Mouse (Mus musculus): ENCODE data around the gene Tfeb. TPM values are rescaled to one million over a fixed set of nuclear protein-coding genes. Genes with fewer than 3 reads are reported as not detected.

Gene Tfeb
- polyA plus RNA-seq, 1 experiment = 18.6 TPM

- DNase-seq (ENCODE audit: low read depth) = no peak
These were observed 16.4 kb downstream of the Tfeb start for GRCm38 (mm10) chr17:47753130-47753775.

- DNase-seq (ENCODE audit: low read depth) = no peak
These were observed 17.4 kb downstream of the Tfeb start for GRCm38 (mm10) chr17:47754246-47754645.

- DNase-seq (ENCODE audit: low read depth) = no peak
These were observed 19.5 kb downstream of the Tfeb start for GRCm38 (mm10) chr17:47756366-47756765.

GRCm38 (mm10) chr17:47757056-47757610 lies 20.3 kb downstream of the Tfeb start:
- no peak for DNase-seq (ENCODE audit: low read depth)

GRCm38 (mm10) chr17:47759702-47760410 lies 23.0 kb downstream of the Tfeb start:
- DNase-seq (ENCODE audit: low read depth) = no peak

GRCm38 (mm10) chr17:47762028-47762427 lies 25.2 kb downstream of the Tfeb start:
- no peak for DNase-seq (ENCODE audit: low read depth)

GRCm38 (mm10) chr17:47762518-47763340 lies 25.9 kb downstream of the Tfeb start:
- DNase-seq (ENCODE audit: low read depth) = no peak

- no peak for DNase-seq (ENCODE audit: low read depth)
These were observed 29.2 kb downstream of the Tfeb start for GRCm38 (mm10) chr17:47765986-47766385.

- no peak for DNase-seq (ENCODE audit: low read depth)
These were observed 29.7 kb downstream of the Tfeb start for GRCm38 (mm10) chr17:47766407-47767043.

- no peak for DNase-seq (ENCODE audit: low read depth)
These were observed 30.2 kb downstream of the Tfeb start for GRCm38 (mm10) chr17:47767081-47767455.

GRCm38 (mm10) chr17:47767456-47768141 lies 30.8 kb downstream of the Tfeb start:
- no peak for DNase-seq (ENCODE audit: low read depth)

GRCm38 (mm10) chr17:47768707-47769276 lies 32.0 kb downstream of the Tfeb start:
- no peak for DNase-seq (ENCODE audit: low read depth)

GRCm38 (mm10) chr17:47769389-47770299 lies 32.8 kb downstream of the Tfeb start:
- no peak for DNase-seq (ENCODE audit: low read depth)

- no peak for DNase-seq (ENCODE audit: low read depth)
These were observed 36.8 kb downstream of the Tfeb start for GRCm38 (mm10) chr17:47773604-47774003.

GRCm38 (mm10) chr17:47777141-47777540 lies 40.3 kb downstream of the Tfeb start:
- DNase-seq (ENCODE audit: low read depth) = no peak

- DNase-seq (ENCODE audit: low read depth) = no peak
These were observed 43.6 kb downstream of the Tfeb start for GRCm38 (mm10) chr17:47780470-47780869.

- no peak for DNase-seq (ENCODE audit: low read depth)
These were observed 45.7 kb downstream of the Tfeb start for GRCm38 (mm10) chr17:47782486-47782885.

GRCm38 (mm10) chr17:47783445-47784223 lies 46.8 kb downstream of the Tfeb start:
- DNase-seq (ENCODE audit: low read depth) = no peak

- no peak for DNase-seq (ENCODE audit: low read depth)
These were observed 47.6 kb downstream of the Tfeb start for GRCm38 (mm10) chr17:47784411-47784810.

Data from gonadal fat pad, adult 2 months (tissue).